Mouse (Mus musculus): Measurements from ENCODE around the gene Hsd11b1. TPM values are rescaled to one million over a fixed set of nuclear protein-coding genes. Genes with fewer than 3 reads are reported as not detected.

Hsd11b1 gene
- total and polyA plus RNA-seq, 3 experiments = 2.0 to 6.3 (median 5.7) TPM

- TF ChIP-seq E2F4 (IDR thresholded peaks at IDR 0.05; ENCODE audit: insufficient replicate concordance, low read depth, low read length) (no peak), MXI1 (IDR thresholded peaks at IDR 0.05; ENCODE audit: low read depth, low read length) (no peak), CTCF (conservative IDR thresholded peaks at IDR 0.05 in 1 of 2, IDR thresholded peaks at IDR 0.05 in 1 of 2; ENCODE audit: low read depth in 2 of 2, low read length in 2 of 2) (peak; percentile 61 to 96), MEF2A (IDR thresholded peaks at IDR 0.05; ENCODE audit: borderline replicate concordance, low read depth, low read length) (peak; percentile 22; the same call in 1 of the 2 replicates), NRF1 (IDR thresholded peaks at IDR 0.05; ENCODE audit: low read depth, low read length) (no peak), KAT2A (IDR thresholded peaks at IDR 0.05; ENCODE audit: insufficient replicate concordance, low read length) (no peak), NELFE (IDR thresholded peaks at IDR 0.05; ENCODE audit: low read depth, low read length) (peak; percentile 27; the same call in 1 of the 2 replicates), CHD1 (IDR thresholded peaks at IDR 0.05; ENCODE audit: low read depth, low read length) (no peak), MAFK (IDR thresholded peaks at IDR 0.05; ENCODE audit: insufficient replicate concordance, low read length) (no peak), ELF1 (IDR thresholded peaks at IDR 0.05; ENCODE audit: low read depth, low read length) (no peak), RAD21 (IDR thresholded peaks at IDR 0.05; ENCODE audit: low read depth, low read length) (peak; percentile 96), POLR2A (IDR thresholded peaks at IDR 0.05; ENCODE audit: low read depth, low read length) (no peak), ETS1 (conservative IDR thresholded peaks at IDR 0.05; ENCODE audit: low read depth, low read length) (no peak), JUND (conservative IDR thresholded peaks at IDR 0.05; ENCODE audit: low read depth, low read length) (no peak)
Observed at GRCm38 (mm10) chr1:193208178-193208577, 55.7 kb downstream of the Hsd11b1 start (continued).

GRCm38 (mm10) chr1:193207503-193207902 is 56.4 kb downstream of the Hsd11b1 start, which contains the start of gene Lamb3:
Lamb3 (plus strand) TSS chr1:193207699.
- Histone ChIP-seq H3K27me3 (replicated peaks) (no peaks in the 10 kb centered on the region), H3K4me2 (ENCODE audit: insufficient read depth, low read depth, poor library complexity, severe bottlenecking) (peak within 1 kb of the TSS; percentile 78), H3K9ac (ENCODE audit: insufficient read depth, low read depth) (peak within 1 kb of the TSS; percentile 63), H3K79me2 (replicated peaks; ENCODE audit: control insufficient read depth, extremely low read depth, insufficient read depth, poor library complexity, severe bottlenecking) (peaks cover 7% of the 10 kb centered on the region), H3K4me1 (ENCODE audit: control insufficient read depth in 1 of 2, insufficient read depth in 2 of 2) (peaks cover 7 to 25% of the 10 kb centered on the region in 2 experiments), H3K9me3 (replicated peaks; ENCODE audit: low read length) (peaks cover 5% of the 10 kb centered on the region), H3K36me3 (replicated peaks in 1 of 2; ENCODE audit: control insufficient read depth in 1 of 2, insufficient read depth in 1 of 2, low read length in 1 of 2) (peaks cover 10 to 25% of the 10 kb centered on the region in 2 experiments), H3K4me3 (replicated peaks in 1 of 3; ENCODE audit: low read depth in 2 of 3, low read length in 2 of 3, poor library complexity in 1 of 3) (peak within 1 kb of the TSS; percentile 44 to 76 (median 70)), H3K27ac (ENCODE audit: insufficient read depth, low read depth) (peak within 1 kb of the TSS; percentile 54)
- dilution Hi-C loops (cut with MboI; ENCODE audit: extremely low pct_ligation_motif_present, extremely low pct_unique_long_range_greater_than_20kb, low sequenced_read_pairs) (no loop called here), in situ Hi-C loops (cut with MboI; ENCODE audit: low pct_ligation_motif_present, low pct_unique_long_range_greater_than_20kb, low sequenced_read_pairs) (loop anchor here (5.0 to 10.0 kb wide), 3 partner anchors 45 to 203 kb away; no protein-coding TSS in a partner anchor)
- TF ChIP-seq CTCF (conservative IDR thresholded peaks at IDR 0.05 in 1 of 2, IDR thresholded peaks at IDR 0.05 in 1 of 2; ENCODE audit: low read depth in 2 of 2, low read length in 2 of 2) (no peak), HCFC1 (IDR thresholded peaks at IDR 0.05; ENCODE audit: low read depth, low read length) (peak; percentile 43), POLR2A (IDR thresholded peaks at IDR 0.05; ENCODE audit: low read depth, low read length) (peak; percentile 75), ELF1 (IDR thresholded peaks at IDR 0.05; ENCODE audit: low read depth, low read length) (no peak), TBP (conservative IDR thresholded peaks at IDR 0.05; ENCODE audit: low read depth, low read length) (0 out of 2 replicates have a peak, but pooled peaks have one; percentile 77), ZNF384 (IDR thresholded peaks at IDR 0.05; ENCODE audit: low read depth, low read length) (no peak), MXI1 (IDR thresholded peaks at IDR 0.05; ENCODE audit: low read depth, low read length) (0 out of 2 replicates have a peak, but pooled peaks have one; percentile 13), TCF12 (IDR thresholded peaks at IDR 0.05; ENCODE audit: low read depth, low read length) (0 out of 2 replicates have a peak, but pooled peaks have one; percentile 25)
- peak; percentile 50 for DNase-seq (ENCODE audit: extremely low read depth)
